Mouse (Mus musculus) C2C12 (cell line): ENCODE results near the gene Tbck. TPM values are rescaled to one million over a fixed set of nuclear protein-coding genes. Genes with fewer than 3 reads are reported as not detected.

Source experiments
- H3K27me3 ChIP-seq: one replicate; pipeline ENCODE4 v1.6.1; 2011; ENCODE audit not compliant: control insufficient read depth, insufficient read depth, insufficient read length
- H3K36me3 ChIP-seq: one replicate; pipeline ENCODE4 v1.6.1; 2011; ENCODE audit not compliant: control insufficient read depth, insufficient read depth
- H3K4me3 ChIP-seq: one replicate; pipeline ENCODE4 v1.5.1; 2011; ENCODE audit warnings: mild to moderate bottlenecking, control low read depth; ENCODE audit not compliant: poor library complexity, insufficient read depth, severe bottlenecking
- H3K79me2 ChIP-seq: one replicate; pipeline ENCODE4 v1.6.1; 2011; ENCODE audit not compliant: control insufficient read depth, insufficient read depth
- H3K79me3 ChIP-seq: one replicate; pipeline ENCODE4 v1.6.1; 2011; ENCODE audit warnings: low read depth, control low read depth
- H3ac ChIP-seq: one replicate; pipeline ENCODE3; 2011; ENCODE audit warnings: low read depth; ENCODE audit not compliant: control insufficient read depth, insufficient read length
- CEBPB ChIP-seq: IDR thresholded peaks from one replicate; pipeline ENCODE4 v1.6.1; 2011; ENCODE audit warnings: low read depth, mild to moderate bottlenecking, control low read depth, moderate library complexity
- CTCF ChIP-seq: IDR thresholded peaks from one replicate; pipeline ENCODE4 v1.5.1; 2011; ENCODE audit not compliant: control insufficient read depth, insufficient read depth, insufficient read length
- FOSL1 ChIP-seq: IDR thresholded peaks from one replicate; pipeline ENCODE4 v1.8.0; 2011; ENCODE audit warnings: mild to moderate bottlenecking, low read length; ENCODE audit not compliant: poor library complexity, insufficient read depth, severe bottlenecking
- MAX ChIP-seq: IDR thresholded peaks from one replicate; pipeline ENCODE4 v1.6.1; 2011; ENCODE audit warnings: mild to moderate bottlenecking, control low read depth
- MYOD1 ChIP-seq: IDR thresholded peaks from one replicate; pipeline ENCODE4 v1.6.1; 2011; ENCODE audit warnings: low read depth; ENCODE audit not compliant: control insufficient read depth, insufficient read length
- MYOG ChIP-seq: IDR thresholded peaks from one replicate; pipeline ENCODE4 v1.6.1; 2011; ENCODE audit not compliant: control insufficient read depth, insufficient read length; ENCODE audit errors: extremely low read depth
- USF1 ChIP-seq: IDR thresholded peaks from one replicate; pipeline ENCODE4 v1.6.1; 2011; ENCODE audit warnings: low read depth, mild to moderate bottlenecking, control low read depth, moderate library complexity
- polyA plus RNA-seq: library from polyadenylated mRNA; unstranded; fragments of >200 nt; fragmentation: generic; extraction: Trizol; gene quantifications from one replicate; pipeline ENCODE4 v1.2.1, GENCODE M21; 2012; ENCODE audit warnings: missing spikeins

The Tbck gene
- polyA plus RNA-seq, 1 experiment: 2.5 TPM

- no peaks in the 10 kb centered on the region for H3K79me2 ChIP-seq
- no peaks in the 10 kb centered on the region for H3K79me3 ChIP-seq
- H3ac ChIP-seq: no peak overlapping the region
- no peak for TF ChIP-seq USF1
- H3K4me3 ChIP-seq: no peak overlapping the region
- no peaks in the 10 kb centered on the region for H3K36me3 ChIP-seq
- H3K27me3 ChIP-seq: no peaks in the 10 kb centered on the region
Measured at GRCm38 (mm10) chr3:132859573-132859972, 175.6 kb downstream of the Tbck start.

DNA sequence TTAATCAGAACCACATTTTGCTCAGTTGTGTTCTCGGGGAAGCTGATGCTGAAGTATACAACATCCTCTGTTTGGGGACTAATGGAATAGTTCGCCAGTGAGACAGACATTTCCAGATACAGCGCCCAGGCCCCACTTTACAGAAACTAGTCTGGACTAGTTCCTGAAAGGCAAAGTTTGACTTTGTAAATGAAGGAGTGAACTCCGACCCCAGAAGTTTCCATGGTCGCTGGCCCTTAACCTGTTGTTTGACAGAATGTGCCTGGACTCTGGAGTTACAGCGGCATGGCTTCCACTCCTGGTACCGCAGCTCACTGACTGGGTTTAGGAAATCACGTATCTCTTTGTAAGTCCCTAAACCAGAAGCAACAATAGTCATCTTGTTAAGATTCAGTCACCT, 176.9 kb downstream of the Tbck start:
- H3K36me3 ChIP-seq: no peaks in the 10 kb centered on the region
- no peak overlapping the region for H3ac ChIP-seq
- H3K27me3 ChIP-seq: no peaks in the 10 kb centered on the region
- H3K4me3 ChIP-seq: no peak overlapping the region
- no peak for TF ChIP-seq MYOD1
- no peak for TF ChIP-seq MAX
- no peak for TF ChIP-seq FOSL1
- TF ChIP-seq CEBPB: no peak
- no peak for TF ChIP-seq CTCF
- no peak for TF ChIP-seq USF1
- TF ChIP-seq MYOG: no peak
- H3K79me2 ChIP-seq: no peaks in the 10 kb centered on the region
- H3K79me3 ChIP-seq: no peaks in the 10 kb centered on the region

DNA sequence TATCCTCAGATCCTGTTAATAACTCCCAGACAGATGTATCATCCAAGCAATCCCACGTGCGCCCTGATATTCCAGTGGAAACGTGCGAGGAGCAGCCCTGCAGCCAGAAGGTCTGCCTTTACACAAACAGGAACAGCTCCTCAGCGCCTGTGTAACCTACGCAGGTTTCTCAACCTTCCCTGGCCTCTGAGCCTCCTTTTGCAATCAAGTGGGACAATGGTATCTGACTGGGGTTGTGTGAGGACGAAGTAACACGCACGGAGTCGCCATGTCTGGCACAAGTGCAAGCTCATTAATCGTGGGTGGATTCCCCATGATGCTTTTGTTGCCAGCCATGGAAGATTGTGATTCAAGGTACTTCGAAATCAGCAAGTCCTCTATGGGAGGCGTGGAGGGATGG, 179.9 kb downstream of the Tbck start:
- no peaks in the 10 kb centered on the region for H3K79me2 ChIP-seq
- H3K79me3 ChIP-seq: no peaks in the 10 kb centered on the region
- no peaks in the 10 kb centered on the region for H3K27me3 ChIP-seq
- no peak for TF ChIP-seq FOSL1
- no peak for TF ChIP-seq CEBPB
- no peak for TF ChIP-seq MAX
- TF ChIP-seq MYOG: no peak
- TF ChIP-seq MYOD1: no peak
- TF ChIP-seq USF1: no peak
- no peak for TF ChIP-seq CTCF
- no peaks in the 10 kb centered on the region for H3K36me3 ChIP-seq
- no peak overlapping the region for H3K4me3 ChIP-seq
- no peak overlapping the region for H3ac ChIP-seq

- Histone ChIP-seq H3K36me3 (no peaks in the 10 kb centered on the region), H3ac (no peak overlapping the region), H3K27me3 (no peaks in the 10 kb centered on the region), H3K4me3 (no peak overlapping the region), H3K79me2 (no peaks in the 10 kb centered on the region), H3K79me3 (no peaks in the 10 kb centered on the region)
- TF ChIP-seq USF1: no peak
- TF ChIP-seq FOSL1: no peak
- no peak for TF ChIP-seq CTCF
- TF ChIP-seq MYOG: no peak
- TF ChIP-seq MAX: no peak
- no peak for TF ChIP-seq MYOD1
- TF ChIP-seq CEBPB: no peak
Measured at GRCm38 (mm10) chr3:132864329-132864919, 180.5 kb downstream of the Tbck start.

DNA sequence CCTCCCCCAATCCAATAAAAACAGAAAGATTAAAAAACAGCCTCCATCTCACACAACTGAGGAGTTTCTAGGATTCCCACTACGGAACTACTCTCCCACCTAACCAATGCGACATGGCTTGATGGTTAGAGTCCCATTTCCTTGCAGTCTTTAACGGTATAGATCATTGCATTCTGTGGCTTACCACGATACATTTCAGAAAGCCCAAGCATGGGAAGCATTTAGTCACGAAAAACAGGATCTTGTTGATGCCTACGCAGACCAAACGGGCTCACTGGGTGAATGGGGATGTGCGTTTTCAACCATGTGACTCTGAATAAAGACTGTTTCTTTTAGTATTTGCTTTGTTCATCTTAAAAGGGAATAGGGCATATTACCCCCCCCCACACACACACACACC, 181.0 kb downstream of the Tbck start:
- H3ac ChIP-seq: no peak overlapping the region
- no peaks in the 10 kb centered on the region for H3K79me3 ChIP-seq
- TF ChIP-seq MAX: no peak
- peak; percentile 48 for TF ChIP-seq USF1
- no peaks in the 10 kb centered on the region for H3K79me2 ChIP-seq
- H3K27me3 ChIP-seq: no peaks in the 10 kb centered on the region
- H3K4me3 ChIP-seq: no peak overlapping the region
- H3K36me3 ChIP-seq: no peaks in the 10 kb centered on the region

- no peak for TF ChIP-seq CEBPB
- no peak for TF ChIP-seq USF1
- TF ChIP-seq CTCF: no peak
- Histone ChIP-seq H3K27me3 (no peaks in the 10 kb centered on the region), H3K36me3 (no peaks in the 10 kb centered on the region), H3K79me2 (no peaks in the 10 kb centered on the region), H3K79me3 (no peaks in the 10 kb centered on the region), H3K4me3 (no peak overlapping the region), H3ac (no peak overlapping the region)
Measured at GRCm38 (mm10) chr3:132865596-132865995, 181.7 kb downstream of the Tbck start.
